Mouse (Mus musculus) limb, embryonic 14.5 days (tissue): ENCODE results near the gene Defb45. TPM values are rescaled to one million over a fixed set of nuclear protein-coding genes. Genes with fewer than 3 reads are reported as not detected.
A peak's percentile ranks its signal among the peaks of the same experiment; 100 is the strongest.

Experiments
- ATAC-seq: fragments of 200-750 bp; cut with Nextera tagmentation; 2 replicates; pipeline ENCODE4 v1.8.0; 2017; ENCODE audit warnings: low read depth, moderate number of reproducible peaks, moderate TSS enrichment; ENCODE audit not compliant: low FRiP score
- DNase-seq: peaks from one replicate; pipeline ENCODE4 v3.0.0-alpha.2; 2015; ENCODE audit warnings: low spot score
- H3K27ac ChIP-seq: fragments of 300-500 bp; sonication (generic); replicated peaks from 2 replicates; pipeline ENCODE4 v1.5.1; 2014; ENCODE audit warnings: low read depth, mild to moderate bottlenecking, low read length, moderate library complexity, mixed read lengths
- H3K27me3 ChIP-seq: fragments of 300-500 bp; sonication (generic); 2 replicates; pipeline ENCODE4 v1.6.1; 2014; ENCODE audit warnings: low read length, mixed read lengths; ENCODE audit not compliant: control insufficient read depth, insufficient read depth
- H3K36me3 ChIP-seq: fragments of 300-500 bp; sonication (generic); 2 replicates; pipeline ENCODE4 v1.6.1; 2014; ENCODE audit warnings: mild to moderate bottlenecking, low read length, moderate library complexity, mixed read lengths; ENCODE audit not compliant: control insufficient read depth, insufficient read depth
- H3K4me1 ChIP-seq: fragments of 300-500 bp; sonication (generic); 2 replicates; pipeline ENCODE4 v1.6.1; 2014; ENCODE audit warnings: antibody characterized with exemption, low read length, mixed read lengths; ENCODE audit not compliant: control insufficient read depth, insufficient read depth
- H3K4me2 ChIP-seq: fragments of 300-500 bp; sonication (generic); replicated peaks from 2 replicates; pipeline ENCODE4 v1.6.1; 2014; ENCODE audit warnings: low read depth, mild to moderate bottlenecking, low read length, moderate library complexity; ENCODE audit not compliant: severe bottlenecking
- H3K4me3 ChIP-seq: fragments of 300-500 bp; sonication (generic); replicated peaks from 2 replicates; pipeline ENCODE4 v1.5.1; 2014; ENCODE audit warnings: low read length
- H3K9ac ChIP-seq: fragments of 300-500 bp; sonication (generic); 2 replicates; pipeline ENCODE4 v1.6.1; 2014; ENCODE audit warnings: mild to moderate bottlenecking, low read depth, low read length, moderate library complexity; ENCODE audit not compliant: severe bottlenecking
- H3K9me3 ChIP-seq: fragments of 300-500 bp; sonication (generic); 2 replicates; pipeline ENCODE4 v1.6.1; 2016; ENCODE audit warnings: low read length; ENCODE audit not compliant: control insufficient read depth
- POLR2A ChIP-seq: fragments of 200-500 bp; IDR thresholded peaks from 2 replicates; pipeline ENCODE4 v1.8.0; 2012; ENCODE audit warnings: inconsistent platforms, mild to moderate bottlenecking, moderate library complexity, borderline replicate concordance; ENCODE audit not compliant: insufficient read depth, insufficient read length; ENCODE audit errors: extremely low read depth
- WGBS: fragments of 180-500 bp; shearing (Covaris S2); extraction: QIAGEN DNeasy Blood & Tissue Kit; methylation state at CpG from one replicate; pipeline ENCODE4 v1.1.7; 2014; 5-methylcytosine and 5-hydroxymethylcytosine counted together
- polyA plus RNA-seq, 2 experiments: library from polyadenylated mRNA; depleted of rRNA in 1 of 2; stranded (reverse) in 1 of 2; unstranded in 1 of 2; fragments of >200 nt; fragmentation: Nextera tagmentation in 1 of 2; extraction: Ambion mirVana in 1 of 2; gene quantifications; 2 replicates each; pipeline versions ENCODE4 v1.2.1 to v1.2.3; 2012 to 2014

Defb45 gene
- polyA plus RNA-seq, 2 experiments: not detected

GRCm38 (mm10) chr2:152622151-152622550, 23.0 kb upstream of the Defb45 start:
- Histone ChIP-seq H3K9ac (no peak overlapping the region), H3K27ac (no peak overlapping the region), H3K4me1 (peaks cover 6% of the 10 kb centered on the region; the same call in 1 of the 2 replicates), H3K27me3 (peaks cover 19% of the 10 kb centered on the region), H3K36me3 (no peaks in the 10 kb centered on the region), H3K4me2 (no peak overlapping the region), H3K4me3 (no peak overlapping the region), H3K9me3 (no peaks in the 10 kb centered on the region)
- ATAC-seq: no peak
- 74% methylated on average over 13 of the region's 13 CpGs for WGBS
- TF ChIP-seq POLR2A: no peak
- DNase-seq: no peak

- no peak overlapping the region for H3K4me3 ChIP-seq
- H3K36me3 ChIP-seq: no peaks in the 10 kb centered on the region
- no peaks in the 10 kb centered on the region for H3K4me1 ChIP-seq
- no peak overlapping the region for H3K27ac ChIP-seq
- no peak for DNase-seq
- ATAC-seq: no peak
- H3K4me2 ChIP-seq: no peak overlapping the region
- H3K27me3 ChIP-seq: peaks cover 3% of the 10 kb centered on the region
- H3K9me3 ChIP-seq: no peaks in the 10 kb centered on the region
- TF ChIP-seq POLR2A: no peak
- no peak overlapping the region for H3K9ac ChIP-seq
- WGBS: 66% methylated on average over 9 of the region's 9 CpGs
Observed at GRCm38 (mm10) chr2:152620367-152621134, 21.4 kb upstream of the Defb45 start.

GRCm38 (mm10) chr2:152617374-152617773, 18.2 kb upstream of the Defb45 start:
- Histone ChIP-seq H3K9me3 (no peaks in the 10 kb centered on the region), H3K4me2 (no peak overlapping the region), H3K27ac (no peak overlapping the region), H3K4me3 (no peak overlapping the region), H3K36me3 (no peaks in the 10 kb centered on the region), H3K27me3 (no peaks in the 10 kb centered on the region), H3K4me1 (no peaks in the 10 kb centered on the region), H3K9ac (no peak overlapping the region)
- no peak for DNase-seq
- TF ChIP-seq POLR2A: no peak
- no peak for ATAC-seq
- 65% methylated on average over 5 of the region's 5 CpGs for WGBS

- H3K27ac ChIP-seq: no peak overlapping the region
- ATAC-seq (no peak), DNase-seq (no peak)
- no peak overlapping the region for H3K9ac ChIP-seq
- H3K36me3 ChIP-seq: no peaks in the 10 kb centered on the region
- H3K4me1 ChIP-seq: no peaks in the 10 kb centered on the region
- no peak for TF ChIP-seq POLR2A
- no peaks in the 10 kb centered on the region for H3K9me3 ChIP-seq
- H3K27me3 ChIP-seq: no peaks in the 10 kb centered on the region
- no peak overlapping the region for H3K4me3 ChIP-seq
- H3K4me2 ChIP-seq: no peak overlapping the region
- 64% methylated on average over 6 of the region's 6 CpGs for WGBS
Observed at GRCm38 (mm10) chr2:152616470-152616869, 17.3 kb upstream of the Defb45 start.

- TF ChIP-seq POLR2A: no peak
- H3K4me3 ChIP-seq: no peak overlapping the region
- ATAC-seq: peak; percentile 74
- no peaks in the 10 kb centered on the region for H3K36me3 ChIP-seq
- H3K4me1 ChIP-seq: no peaks in the 10 kb centered on the region
- DNase-seq: peak; percentile 91
- 9% methylated on average over 7 of the region's 7 CpGs for WGBS
- no peak overlapping the region for H3K4me2 ChIP-seq
- no peak overlapping the region for H3K27ac ChIP-seq
- no peaks in the 10 kb centered on the region for H3K27me3 ChIP-seq
- H3K9me3 ChIP-seq: no peaks in the 10 kb centered on the region
- H3K9ac ChIP-seq: no peak overlapping the region
Observed at GRCm38 (mm10) chr2:152615563-152615962, 16.4 kb upstream of the Defb45 start.
